Mouse (Mus musculus): ENCODE measurements around the gene Cmtm4.
A peak's percentile ranks its signal among the peaks of the same experiment; 100 is the strongest.

The Cmtm4 gene

DNA sequence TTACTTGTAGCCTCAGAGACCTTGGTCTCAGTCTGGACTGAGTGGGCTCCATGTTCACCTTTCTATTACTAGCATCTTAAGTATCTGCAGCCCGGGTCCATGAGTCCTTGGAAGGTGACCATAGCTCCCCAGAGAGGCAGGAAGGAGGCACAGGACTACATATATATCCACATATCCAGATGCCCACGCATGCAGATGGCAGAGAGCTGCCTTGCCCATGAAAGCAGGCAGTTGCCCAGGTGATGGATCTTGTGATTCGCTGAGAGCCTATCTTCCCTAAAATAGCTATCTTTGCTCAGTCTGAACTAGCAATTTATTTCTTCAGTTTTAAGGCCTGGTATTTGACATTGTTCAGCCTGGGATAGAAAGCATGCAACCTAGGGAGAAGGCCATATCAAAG, 15.9 kb upstream of the Cmtm4 start:
- DNase-seq (ENCODE audit: low spot score) = no peak

DNA sequence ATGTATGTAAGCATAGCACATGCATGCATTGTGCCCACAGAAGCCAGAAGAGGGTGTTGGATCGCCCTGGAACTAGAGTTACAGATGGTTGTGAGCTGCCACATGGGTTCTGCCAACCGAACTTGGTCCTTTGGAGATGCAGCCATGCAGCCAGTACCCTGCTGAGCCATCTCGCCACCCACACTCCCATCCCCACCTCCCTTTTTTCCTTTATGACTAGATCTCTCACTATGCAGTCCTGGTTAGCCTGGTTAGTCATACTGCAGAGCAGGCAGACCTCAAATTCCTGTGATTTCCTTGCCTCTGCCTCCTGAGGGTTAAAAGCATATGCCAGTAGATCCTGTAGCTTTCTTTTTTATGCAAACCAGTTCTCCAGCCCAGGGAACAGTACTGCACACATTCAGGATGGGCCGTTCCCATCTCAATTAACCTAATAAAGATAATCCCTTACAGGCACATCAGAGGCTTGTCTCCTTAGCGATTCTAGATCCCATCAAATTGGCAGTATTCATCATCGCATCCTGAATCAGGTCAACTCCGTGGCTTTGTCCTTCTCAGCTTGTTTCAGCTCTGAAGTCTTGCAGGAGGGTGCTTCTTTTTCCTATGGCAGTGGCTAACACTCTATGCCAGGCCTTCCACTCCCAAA, 15.1 kb upstream of the Cmtm4 start:
- DNase-seq (ENCODE audit: low spot score) = no peak

DNA sequence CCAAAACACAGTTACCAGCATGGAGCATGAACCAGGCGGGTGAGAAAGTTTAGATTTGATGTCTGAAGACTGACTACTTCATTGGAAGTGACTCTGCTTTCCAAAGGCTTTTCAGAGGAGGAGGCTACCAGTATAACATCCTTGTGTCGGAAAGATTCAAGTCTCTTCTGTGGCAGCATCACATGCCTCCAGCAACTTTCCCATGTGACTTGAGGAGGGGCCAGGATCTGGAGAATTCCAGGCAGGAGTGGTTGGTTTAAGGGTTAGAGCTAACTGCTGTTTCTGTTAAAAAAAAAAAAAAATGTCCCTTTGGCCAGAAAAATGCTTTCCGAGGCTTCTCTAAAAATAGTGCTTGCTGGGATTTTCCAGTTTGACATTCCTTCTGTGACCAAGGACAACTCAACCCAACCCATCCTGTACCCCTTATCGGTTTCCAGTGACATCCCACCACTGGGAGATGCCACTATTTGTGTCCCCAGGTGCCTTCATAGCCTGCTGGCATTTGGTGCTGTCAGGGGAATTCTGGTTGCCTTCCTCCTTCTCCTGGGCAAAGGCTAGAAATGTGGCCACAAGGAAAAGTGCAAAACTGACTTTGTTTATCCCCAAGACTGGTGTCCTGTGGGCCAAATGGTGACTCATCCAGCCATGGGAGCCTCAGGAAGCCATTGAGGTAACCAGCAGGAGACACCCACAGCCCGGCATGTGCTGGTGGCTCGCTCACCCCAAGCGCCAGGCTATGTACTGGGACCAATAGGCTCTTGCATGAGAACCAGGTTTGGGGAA, 12.9 kb upstream of the Cmtm4 start:
- DNase-seq (ENCODE audit: low spot score) = no peak

DNA sequence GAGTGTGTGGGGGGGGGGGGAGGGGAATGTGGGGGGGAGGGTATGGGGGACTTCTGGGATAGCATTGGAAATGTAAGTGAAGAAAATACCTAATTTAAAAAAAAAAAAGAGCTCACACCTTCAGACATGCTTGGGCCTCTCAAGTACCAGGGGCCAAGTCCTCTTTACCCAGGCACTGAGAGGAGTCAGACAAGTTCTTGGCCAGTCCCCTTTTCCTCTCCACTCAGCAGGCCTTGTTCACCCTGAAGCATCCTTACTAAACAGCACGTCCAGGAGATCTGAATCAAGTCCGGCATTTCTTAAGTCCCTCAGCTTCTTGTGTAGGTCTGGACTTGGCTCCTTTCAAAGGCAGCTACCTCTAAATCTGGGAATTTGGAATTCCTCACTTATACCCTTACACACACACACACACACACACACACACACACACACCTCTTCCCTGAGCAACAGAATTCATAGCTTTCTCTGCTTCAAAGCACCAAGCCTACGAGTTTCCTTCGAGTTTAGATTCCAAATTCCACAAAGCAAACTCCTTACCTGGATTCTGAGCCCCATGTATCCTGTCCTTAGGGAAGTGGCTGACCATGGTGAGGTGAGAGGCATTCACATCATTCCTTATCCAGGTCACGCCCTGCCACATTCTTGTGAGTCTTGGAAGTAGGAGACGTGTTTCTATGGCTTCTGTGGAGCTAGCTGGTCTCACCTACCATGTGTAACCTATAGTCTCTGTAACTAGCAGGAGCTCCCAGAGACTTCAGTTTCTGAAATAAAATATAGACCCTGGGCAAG, 10.9 kb upstream of the Cmtm4 start:
- DNase-seq (ENCODE audit: low spot score) = no peak

DNA sequence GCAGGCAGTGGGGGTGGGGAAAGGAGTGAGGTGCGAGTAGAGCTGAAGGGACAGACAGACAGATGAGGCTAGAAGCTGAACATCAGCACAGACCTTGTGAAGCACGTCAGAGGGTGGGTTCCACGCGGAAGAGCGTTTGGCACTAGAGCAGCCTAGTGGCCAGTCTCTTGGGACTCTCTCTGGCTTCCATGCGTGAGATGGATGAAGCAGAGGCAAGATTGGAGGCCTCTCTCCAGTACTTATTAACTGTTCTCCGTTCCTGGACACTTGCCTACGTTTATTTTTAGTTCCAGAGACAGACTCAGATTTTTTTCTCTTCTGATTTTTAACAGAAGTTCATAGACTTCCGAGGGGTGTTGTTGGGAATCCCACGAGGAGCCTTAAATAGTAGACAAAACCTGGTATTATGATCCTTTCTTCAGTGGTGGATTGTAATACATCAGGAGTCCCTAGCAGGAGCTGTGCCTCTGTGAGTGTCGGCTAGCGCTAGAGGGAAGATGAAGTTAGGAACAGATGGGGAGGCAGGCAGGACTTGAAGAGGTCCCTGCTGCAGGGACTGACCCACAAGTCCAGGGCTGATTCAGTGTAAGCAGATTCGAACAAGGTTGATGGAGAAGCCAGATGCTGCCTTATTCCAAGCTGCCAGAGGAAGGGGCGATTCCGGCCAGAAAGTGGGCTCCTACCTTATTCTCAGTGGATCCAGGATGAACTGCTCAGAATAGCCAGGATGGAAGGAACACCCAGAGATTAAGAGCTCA, 10.0 kb upstream of the Cmtm4 start:
- no peak for DNase-seq (ENCODE audit: low spot score)

DNA sequence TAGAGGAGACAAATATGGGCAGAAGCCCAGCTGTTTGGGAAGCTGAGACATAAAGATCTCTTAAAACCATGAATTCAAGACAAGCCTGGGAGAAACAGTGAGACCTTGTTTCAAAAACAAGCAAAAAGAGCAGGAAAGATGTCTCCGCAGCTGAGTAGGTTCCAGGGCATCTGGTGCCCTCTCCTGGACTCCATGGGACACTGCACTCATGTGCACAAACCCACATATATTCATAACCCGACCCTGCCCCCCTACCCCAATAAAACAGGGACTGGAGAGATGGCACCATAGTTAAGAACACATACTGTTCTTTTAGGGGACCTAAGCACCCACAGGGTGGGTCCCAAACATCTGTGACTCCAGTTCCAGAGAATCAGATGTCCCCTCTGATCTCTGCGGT, 8.0 kb upstream of the Cmtm4 start:
- DNase-seq (ENCODE audit: low spot score) = no peak

DNA sequence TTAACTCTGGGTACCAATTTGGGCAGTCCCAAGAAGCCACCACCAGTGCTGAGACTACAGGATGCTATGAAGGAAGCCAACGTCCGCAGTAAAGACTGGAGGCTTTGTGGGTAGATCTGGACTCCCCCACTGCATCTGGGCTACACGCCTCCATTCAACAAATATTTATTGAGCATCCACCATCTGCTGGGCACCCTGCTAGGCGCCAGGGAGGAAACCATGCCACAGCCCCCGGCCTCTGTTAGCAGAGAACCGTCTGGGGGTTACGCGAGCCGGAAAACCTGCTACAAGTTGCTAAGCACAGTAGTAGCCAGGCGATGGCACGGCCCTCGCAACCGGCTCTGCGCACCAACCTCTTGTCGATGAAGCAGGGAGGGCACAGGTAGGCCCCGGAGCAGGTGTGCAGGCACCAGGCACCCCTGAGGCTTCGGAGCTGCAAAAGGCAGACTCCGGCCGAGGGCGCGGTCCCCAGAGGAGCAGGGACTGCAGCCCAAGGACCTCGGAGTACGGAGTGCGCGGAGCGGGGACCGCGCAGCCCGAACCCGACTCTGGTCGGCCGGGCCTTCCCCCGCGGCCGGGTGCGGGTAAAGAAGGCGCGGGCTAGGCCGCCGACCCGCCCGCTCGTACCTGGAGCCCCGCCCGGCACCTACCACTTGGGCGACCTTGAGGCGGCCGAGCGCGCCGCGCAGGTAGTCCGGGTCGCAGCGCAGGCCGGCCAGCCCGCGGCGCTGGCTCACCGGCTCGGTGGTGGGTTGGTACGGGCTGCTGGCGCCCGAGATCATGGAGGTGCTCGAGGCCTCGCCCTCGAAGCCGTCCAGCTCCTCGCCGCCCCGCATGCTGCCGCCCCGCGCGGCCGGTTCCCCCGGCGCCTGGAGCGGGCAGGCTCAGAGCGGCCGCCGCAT, 555 bp downstream of the Cmtm4 start:
- DNase-seq (ENCODE audit: low spot score) = peak; percentile 25

DNA sequence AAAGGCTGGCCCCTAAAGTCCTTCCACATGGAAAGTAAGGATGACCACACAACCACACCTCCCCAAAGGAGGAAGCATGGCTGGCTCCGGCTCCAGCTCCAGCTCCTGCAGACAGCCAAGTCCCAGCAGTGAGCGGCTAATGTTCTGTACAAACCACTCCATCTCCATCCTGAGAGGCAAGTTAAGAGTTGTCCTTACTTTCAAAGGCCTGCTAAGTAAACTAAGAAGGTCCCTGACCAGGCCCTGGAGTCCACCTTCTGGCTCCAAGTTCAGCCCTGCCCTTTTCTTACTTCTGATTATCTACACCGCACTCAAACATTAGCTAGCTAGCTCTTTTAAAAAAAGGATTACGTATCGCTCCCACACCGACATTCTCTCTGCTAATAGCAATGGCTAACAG, 1.8 kb downstream of the Cmtm4 start:
- no peak for DNase-seq (ENCODE audit: low spot score)

DNA sequence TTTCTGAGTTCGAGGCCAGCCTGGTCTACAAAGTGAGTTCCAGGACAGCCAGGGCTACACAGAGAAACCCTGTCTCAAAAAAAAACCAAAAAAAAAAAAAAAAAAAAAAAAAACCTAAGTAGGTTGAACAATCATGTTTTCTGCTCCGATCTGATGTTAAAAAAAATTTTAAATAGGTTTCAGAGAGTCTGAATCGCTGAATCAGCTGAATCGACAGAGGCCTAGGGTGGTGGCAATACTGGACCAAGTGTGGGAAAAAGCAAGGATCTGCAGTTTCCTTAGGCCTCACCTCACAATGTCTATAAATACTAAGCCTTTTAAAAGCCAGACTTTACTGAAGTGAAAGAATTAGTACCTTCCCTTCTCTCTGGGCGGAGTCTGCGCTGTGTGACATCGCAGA, 2.5 kb downstream of the Cmtm4 start:
- DNase-seq (ENCODE audit: low spot score) = no peak

DNA sequence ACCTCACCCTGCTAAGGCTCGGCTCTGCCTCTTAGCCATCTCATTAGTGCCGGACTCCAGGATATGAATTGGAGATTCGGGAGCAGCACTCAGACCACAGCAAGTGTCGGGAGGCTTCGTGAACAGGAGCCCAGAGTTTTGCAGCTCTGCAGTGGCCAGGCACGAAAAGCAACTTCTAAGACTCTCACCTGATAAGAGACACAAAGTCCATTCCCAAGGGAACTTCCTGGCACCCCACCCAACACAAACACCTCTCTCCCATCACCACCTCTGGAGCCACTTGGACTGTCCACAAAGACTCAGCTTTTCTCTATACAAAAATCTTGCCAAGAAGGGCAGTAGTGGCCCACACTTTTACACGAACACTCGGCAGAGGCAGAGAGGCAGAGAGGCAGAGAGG, 5.4 kb downstream of the Cmtm4 start:
- no peak for DNase-seq (ENCODE audit: low spot score)

DNA sequence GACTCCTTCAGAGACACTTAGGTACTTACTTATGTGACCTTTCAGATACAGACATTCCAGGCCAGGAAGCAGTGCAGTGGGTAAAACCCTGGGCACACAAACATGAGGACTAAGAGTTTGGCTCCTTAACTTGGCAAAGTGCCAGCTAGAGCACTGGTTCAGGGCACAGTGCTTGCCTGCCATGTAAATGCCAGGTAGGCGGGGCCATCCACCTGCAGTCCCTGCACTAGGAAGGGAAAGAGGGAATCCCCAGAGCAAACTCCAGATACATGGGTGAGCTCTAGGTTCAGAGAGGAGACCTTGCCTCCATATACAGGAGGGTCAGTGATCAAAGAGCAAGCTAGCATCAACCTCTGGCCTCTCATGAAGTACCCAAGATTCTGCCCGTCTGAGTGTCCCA, 7.6 kb downstream of the Cmtm4 start:
- no peak for DNase-seq (ENCODE audit: low spot score)

DNA sequence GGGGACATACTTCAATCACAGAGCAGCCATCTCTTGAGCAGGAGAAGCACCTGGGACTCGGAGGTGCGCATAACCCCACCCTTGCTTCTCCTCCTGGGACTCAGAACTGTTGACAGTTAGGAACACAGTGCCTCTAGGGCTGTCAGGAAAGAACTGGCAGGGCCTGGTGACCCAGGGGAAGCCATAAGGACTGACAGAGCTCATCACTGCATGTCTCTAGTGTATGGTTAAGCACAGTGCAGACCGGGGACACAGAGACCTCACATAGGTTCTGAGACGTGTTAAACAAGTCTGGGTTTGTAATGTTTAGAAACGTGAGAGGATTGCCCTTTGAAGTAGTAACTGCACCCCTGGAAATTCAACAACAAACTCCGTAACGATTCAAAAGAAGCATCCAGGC, 8.1 kb downstream of the Cmtm4 start:
- DNase-seq (ENCODE audit: low spot score) = no peak

DNA sequence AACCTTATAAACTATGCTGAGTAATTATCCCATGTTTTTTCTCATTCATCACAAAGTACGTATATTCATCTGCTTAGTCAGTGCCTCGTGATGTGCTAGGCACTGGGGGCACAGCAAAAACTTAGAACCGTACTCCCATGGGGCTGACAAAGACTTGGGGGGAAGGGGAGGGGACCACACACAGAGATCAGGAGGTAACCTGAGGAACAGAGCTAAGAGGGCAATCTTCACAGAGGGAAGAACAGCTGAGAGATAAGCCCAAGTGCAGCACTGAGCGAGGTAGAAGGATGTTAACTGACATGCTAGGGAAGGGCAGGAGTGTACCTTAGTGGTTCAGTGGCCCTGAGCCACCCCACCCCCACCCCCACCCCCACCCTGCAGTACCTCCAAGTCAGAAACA, 8.9 kb downstream of the Cmtm4 start:
- no peak for DNase-seq (ENCODE audit: low spot score)

DNA sequence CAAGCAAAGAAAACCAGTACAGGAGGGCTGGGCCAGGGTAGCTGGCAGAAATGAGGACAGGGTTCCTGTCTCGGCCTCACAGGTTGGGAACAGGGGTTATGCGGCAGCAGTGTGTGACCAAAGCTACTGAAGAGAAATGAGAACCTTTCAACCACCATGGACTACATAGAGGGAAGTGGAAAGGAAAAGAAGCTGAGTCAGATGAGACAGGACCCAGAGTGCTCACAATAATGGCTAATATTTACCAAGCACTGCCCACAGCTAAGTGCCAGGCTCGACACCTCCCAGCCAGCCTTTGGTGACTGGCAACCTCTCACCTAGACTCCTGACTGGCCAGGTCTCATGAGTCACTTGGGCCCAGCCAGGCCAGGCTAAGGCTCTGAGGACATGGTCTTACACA, 11.6 kb downstream of the Cmtm4 start:
- no peak for DNase-seq (ENCODE audit: low spot score)

DNA sequence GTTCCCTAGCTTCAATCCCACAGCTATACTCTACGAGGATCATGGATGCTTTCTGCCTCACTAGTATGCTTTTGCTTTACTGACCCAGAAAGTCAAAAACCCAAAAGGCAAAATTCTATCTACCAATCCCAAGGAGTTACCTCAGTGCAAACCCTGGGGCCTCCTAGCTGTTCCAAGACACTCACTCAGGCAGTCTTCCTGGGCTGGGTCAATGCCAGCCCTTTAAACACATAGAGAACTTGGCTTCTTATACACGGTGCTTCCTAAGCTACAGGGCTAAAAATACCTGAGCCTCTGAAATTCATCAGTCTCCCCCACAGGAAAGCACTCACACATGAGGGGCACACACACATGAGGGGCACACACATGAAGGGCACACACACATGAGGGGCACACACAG, 12.3 kb downstream of the Cmtm4 start:
- DNase-seq (ENCODE audit: low spot score) = no peak

DNA sequence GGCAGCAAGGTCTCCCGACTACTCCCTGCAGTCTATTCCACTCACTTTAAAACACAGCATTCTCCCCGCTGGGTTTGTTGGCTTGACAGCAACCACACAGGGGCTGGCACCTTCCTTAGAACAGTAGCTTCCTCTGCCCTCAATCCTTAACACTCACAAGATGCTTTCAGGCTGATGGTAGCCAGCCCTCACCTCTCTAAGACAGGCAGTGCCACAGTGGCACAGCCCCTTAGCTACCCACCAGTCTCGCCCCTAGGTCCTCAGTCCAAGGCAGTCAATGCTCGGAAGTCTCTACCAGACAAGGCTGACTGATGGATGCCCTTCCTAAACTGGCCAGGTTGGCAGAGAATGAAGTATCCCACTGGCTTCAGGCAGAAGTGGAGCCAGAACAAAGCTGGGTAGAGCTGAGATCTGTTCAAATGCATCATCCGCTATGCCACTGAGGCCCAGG, 14.6 kb downstream of the Cmtm4 start:
- no peak for DNase-seq (ENCODE audit: low spot score)

DNA sequence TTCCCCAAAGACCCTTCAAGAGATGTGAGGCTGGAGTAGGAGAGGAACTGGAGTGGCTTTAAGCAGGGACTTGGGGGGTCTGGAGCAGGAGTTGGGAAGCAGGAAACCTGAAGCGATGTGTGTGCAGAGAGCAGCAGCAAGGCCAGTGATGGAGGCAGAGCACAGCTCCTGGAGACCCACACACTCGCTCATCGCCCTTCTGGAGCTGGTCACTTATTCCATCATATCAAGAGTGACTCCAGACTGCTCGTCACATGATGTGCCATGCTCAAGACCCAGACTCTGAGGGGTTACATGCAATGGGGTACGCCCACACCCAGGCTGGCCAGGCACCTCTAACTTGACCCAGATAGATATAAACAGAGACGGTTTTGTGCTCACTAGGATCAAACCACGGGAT, 15.3 kb downstream of the Cmtm4 start:
- no peak for DNase-seq (ENCODE audit: low spot score)

DNA sequence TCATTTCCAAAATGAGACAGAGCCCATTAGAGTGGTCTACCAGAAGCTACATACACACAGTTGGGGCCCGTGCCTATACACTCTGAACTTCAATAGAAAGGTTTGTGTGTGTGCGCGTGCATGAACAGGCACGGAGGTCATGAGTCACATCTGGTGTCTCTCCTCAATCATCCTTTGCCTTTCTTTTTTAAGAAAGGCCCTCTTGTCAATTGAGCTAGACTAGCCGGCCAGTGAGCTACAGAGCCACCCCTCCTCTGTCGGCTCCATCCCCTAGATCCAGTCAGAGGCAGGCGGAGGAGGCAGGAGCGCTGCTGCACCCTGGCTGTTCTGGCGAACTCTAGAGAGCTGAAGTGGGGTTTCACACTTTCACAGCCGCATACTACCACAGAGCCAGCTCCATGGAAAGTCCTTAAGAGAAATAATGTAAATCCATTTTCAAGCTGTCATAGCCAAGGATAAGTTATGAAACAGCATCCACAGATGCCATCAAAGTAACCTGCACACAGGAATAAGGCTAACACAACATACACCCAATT, 16.2 kb downstream of the Cmtm4 start:
- DNase-seq (ENCODE audit: low spot score) = no peak

DNA sequence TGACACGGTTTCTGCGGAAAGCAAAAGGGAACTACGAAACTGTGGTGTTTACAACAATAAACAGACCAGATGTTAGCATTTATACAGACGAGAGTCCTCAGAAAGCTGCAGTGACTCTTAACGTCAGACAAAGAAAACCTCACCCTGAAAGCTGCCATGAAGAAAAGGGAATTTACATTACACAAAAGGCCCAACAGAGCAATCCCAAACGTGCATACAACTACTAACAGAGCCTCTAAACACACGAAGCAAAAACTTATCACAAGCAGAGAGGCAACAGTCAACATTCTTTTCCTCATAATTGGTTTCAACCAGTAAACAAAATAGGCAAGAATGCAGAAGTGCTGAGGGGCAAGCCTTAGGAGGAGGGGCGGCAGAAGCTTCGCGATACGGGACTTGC, 18.9 kb downstream of the Cmtm4 start:
- no peak for DNase-seq (ENCODE audit: low spot score)

DNA sequence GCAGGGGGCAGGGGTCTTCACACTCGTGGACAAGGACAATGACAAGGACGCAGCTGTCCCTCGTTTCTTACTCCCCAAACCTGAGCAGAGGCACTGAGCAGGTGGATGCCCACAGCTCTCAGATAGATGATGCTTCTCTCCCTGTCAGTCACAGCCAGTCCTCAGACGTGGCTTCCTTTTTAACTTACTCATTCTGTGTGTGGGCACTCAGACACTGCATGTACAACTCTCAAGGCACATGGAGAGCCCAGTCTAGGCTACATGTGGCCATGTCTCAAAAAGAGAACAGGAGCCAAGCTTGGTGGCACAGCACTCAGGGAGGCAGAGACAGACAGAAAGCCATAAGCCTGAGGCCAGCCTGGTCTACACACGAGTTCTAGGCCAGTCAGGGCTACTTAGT, 19.6 kb downstream of the Cmtm4 start:
- DNase-seq (ENCODE audit: low spot score) = no peak
